Mouse (Mus musculus): Measurements from ENCODE around the gene Calm4. TPM values are rescaled to one million over a fixed set of nuclear protein-coding genes. Genes with fewer than 3 reads are reported as not detected.
"Not testable (repeated sequence)": the region's sequence is repeated elsewhere in the genome, so short reads cannot be mapped to it uniquely, and the experiment has no call there.

Gene Calm4
- not detected in 2 replicates for polyA plus RNA-seq (2015; fragmentation: Nextera tagmentation; extraction: Ambion mirVana)

DNA sequence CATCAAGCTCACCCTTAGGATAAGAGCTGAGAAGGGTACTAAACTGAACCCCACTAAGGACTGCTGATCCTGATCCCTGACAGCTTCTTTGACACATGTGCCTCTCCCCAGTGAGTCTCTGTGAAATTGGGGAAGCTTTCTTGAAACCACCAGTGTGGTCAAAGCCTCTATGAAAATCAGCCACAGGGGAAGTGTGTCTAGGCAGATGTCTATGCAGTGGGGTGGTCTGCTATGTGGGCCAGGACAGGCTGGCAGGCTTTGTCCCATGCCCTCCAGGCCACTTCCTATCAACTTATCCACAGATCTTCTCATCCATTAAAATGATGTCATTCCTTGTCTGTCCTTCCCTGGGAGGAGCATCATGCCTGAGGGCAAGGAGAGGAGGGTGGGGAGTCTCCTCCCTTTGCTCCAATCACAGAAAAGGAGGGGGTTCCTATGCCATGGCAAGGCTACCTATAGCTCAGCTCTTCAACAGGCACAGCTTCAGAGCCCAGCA, at the start of gene Calm4:
TSS of gene Calm4 (plus strand) at position 446 of the 496 bp plus-strand sequence.
- H3K4me2 ChIP-seq (ENCODE audit: low read depth, low read length); H3K27me3 ChIP-seq (ENCODE audit: insufficient read depth, low read length); H3K36me3 ChIP-seq (replicated peaks; ENCODE audit: insufficient read depth, low read length); H3K27ac ChIP-seq (ENCODE audit: low read depth); H3K4me1 ChIP-seq (ENCODE audit: insufficient read depth); ATAC-seq; H3K9ac ChIP-seq (replicated peaks); DNase-seq; H3K4me3 ChIP-seq (ENCODE audit: low read depth, low read length); H3K9me3 ChIP-seq (ENCODE audit: low read length): not testable (repeated sequence)

DNA sequence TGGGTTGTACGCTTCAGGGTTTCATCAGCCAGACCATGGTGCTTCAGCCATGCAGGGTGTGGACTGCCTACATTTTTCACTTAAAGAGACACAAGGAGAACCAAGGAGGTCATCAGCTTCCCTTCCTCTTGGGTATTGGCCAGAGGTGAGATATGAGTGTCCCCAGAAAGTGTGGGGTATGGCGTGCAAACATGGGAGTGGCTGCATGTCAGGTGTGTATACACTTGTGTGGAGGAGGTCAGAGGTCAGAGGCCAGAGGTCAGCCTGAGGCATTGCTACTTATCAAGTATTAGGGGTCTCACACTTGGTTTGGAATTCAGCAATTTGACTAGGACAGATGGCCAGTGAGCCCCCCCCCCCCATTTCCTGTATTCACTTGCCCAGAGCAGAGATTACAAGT, 49.0 kb upstream of the Calm4 start:
- no peak for ATAC-seq
- 79% methylated on average over 2 of the region's 2 CpGs for WGBS (ENCODE audit: insufficient replicate concordance)
- no peak overlapping the region for H3K4me3 ChIP-seq (ENCODE audit: low read depth, low read length)
- TF ChIP-seq EP300 (IDR thresholded peaks at IDR 0.05; ENCODE audit: low read depth) (no peak), CTCF (IDR thresholded peaks at IDR 0.05; ENCODE audit: low read depth) (no peak)
- H3K4me1 ChIP-seq (ENCODE audit: insufficient read depth), result no peaks in the 10 kb centered on the region
- no peak overlapping the region for H3K9ac ChIP-seq (replicated peaks)
- no peak overlapping the region for H3K27ac ChIP-seq (ENCODE audit: low read depth)
- H3K4me2 ChIP-seq (ENCODE audit: low read depth, low read length), result no peak overlapping the region
- no peaks in the 10 kb centered on the region for H3K27me3 ChIP-seq (ENCODE audit: insufficient read depth, low read length)
- H3K36me3 ChIP-seq (replicated peaks; ENCODE audit: insufficient read depth, low read length), result no peaks in the 10 kb centered on the region
- no peak for DNase-seq
- no peaks in the 10 kb centered on the region for H3K9me3 ChIP-seq (ENCODE audit: low read length)

DNA sequence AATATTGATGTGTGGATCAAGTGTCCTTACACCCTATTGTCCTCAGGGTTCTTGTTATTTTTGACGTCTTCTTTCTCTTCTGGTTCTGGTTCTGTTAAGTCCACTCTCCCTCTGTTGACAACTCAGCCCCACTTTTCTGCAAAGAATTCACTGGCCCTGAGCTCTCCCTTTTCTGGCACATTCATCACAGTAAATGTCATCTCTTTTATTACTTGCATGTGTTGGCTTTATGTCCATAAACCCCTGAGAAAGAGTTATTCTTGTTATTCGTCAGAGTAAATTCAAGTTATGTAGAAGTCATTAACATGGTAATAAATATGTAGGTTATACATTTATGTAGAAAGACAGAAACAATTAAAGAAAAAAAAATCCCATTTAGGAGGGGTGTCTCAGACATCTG, 48.0 kb upstream of the Calm4 start:
- TF ChIP-seq CTCF (IDR thresholded peaks at IDR 0.05; ENCODE audit: low read depth) (no peak), EP300 (IDR thresholded peaks at IDR 0.05; ENCODE audit: low read depth) (no peak)
- Histone ChIP-seq H3K27ac (ENCODE audit: low read depth) (no peak overlapping the region), H3K9ac (replicated peaks) (no peak overlapping the region), H3K4me2 (ENCODE audit: low read depth, low read length) (no peak overlapping the region), H3K9me3 (ENCODE audit: low read length) (no peaks in the 10 kb centered on the region), H3K4me1 (ENCODE audit: insufficient read depth) (no peaks in the 10 kb centered on the region), H3K27me3 (ENCODE audit: insufficient read depth, low read length) (no peaks in the 10 kb centered on the region), H3K4me3 (ENCODE audit: low read depth, low read length) (no peak overlapping the region), H3K36me3 (replicated peaks; ENCODE audit: insufficient read depth, low read length) (no peaks in the 10 kb centered on the region)
- ATAC-seq, result no peak
- 67% methylated on average over 2 of the region's 2 CpGs for WGBS (ENCODE audit: insufficient replicate concordance)
- no peak for DNase-seq

DNA sequence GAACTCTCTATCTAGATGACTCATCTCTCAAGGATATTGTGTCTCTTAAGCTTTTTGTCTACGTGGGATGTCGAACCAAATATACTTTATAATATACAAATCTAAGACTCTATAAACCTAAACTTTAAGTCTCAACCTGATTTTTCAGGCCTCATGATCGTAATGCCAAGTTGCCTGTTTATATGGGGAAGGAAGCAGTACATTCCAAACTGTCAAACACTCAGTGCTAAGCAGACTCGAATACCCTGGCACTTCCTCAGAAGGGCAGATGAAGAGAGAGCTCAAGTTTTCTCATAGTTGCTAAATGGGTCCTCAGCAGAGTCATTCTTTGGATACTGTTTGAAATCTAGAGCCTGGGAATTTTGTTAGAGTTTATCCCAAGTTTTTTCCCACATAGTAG, 40.9 kb upstream of the Calm4 start:
- H3K9ac ChIP-seq (replicated peaks), result no peak overlapping the region
- no peaks in the 10 kb centered on the region for H3K9me3 ChIP-seq (ENCODE audit: low read length)
- H3K4me1 ChIP-seq (ENCODE audit: insufficient read depth), result no peaks in the 10 kb centered on the region
- WGBS (ENCODE audit: insufficient replicate concordance), result 55% methylated on average over 4 of the region's 4 CpGs
- H3K4me3 ChIP-seq (ENCODE audit: low read depth, low read length), result no peak overlapping the region
- H3K27ac ChIP-seq (ENCODE audit: low read depth), result no peak overlapping the region
- DNase-seq (no peak), ATAC-seq (no peak)
- no peaks in the 10 kb centered on the region for H3K36me3 ChIP-seq (replicated peaks; ENCODE audit: insufficient read depth, low read length)
- no peak for TF ChIP-seq EP300 (IDR thresholded peaks at IDR 0.05; ENCODE audit: low read depth)
- TF ChIP-seq CTCF (IDR thresholded peaks at IDR 0.05; ENCODE audit: low read depth), result no peak
- no peak overlapping the region for H3K4me2 ChIP-seq (ENCODE audit: low read depth, low read length)
- H3K27me3 ChIP-seq (ENCODE audit: insufficient read depth, low read length), result no peaks in the 10 kb centered on the region

DNA sequence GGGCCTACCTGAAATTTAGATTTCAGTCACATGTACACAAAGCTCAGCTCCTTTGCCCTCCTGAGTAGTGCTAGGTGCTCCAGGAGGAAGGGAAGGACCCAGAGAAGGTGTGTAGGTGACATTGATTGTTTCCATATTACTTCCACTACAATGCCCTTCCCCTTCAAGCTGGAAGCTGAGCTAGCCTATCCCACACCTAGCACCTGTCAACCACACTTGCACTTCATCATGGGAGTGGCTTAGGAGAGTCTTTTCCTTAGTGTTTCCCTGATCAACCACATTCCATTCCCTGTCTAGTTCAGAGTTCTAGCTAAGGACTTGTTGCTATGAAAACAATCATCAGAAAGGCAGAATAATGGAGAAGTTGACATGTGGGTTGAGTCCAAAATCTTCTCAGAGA, 38.8 kb upstream of the Calm4 start:
- ATAC-seq (no peak), DNase-seq (no peak)
- H3K36me3 ChIP-seq (replicated peaks; ENCODE audit: insufficient read depth, low read length), result no peaks in the 10 kb centered on the region
- no peaks in the 10 kb centered on the region for H3K27me3 ChIP-seq (ENCODE audit: insufficient read depth, low read length)
- no peak overlapping the region for H3K4me3 ChIP-seq (ENCODE audit: low read depth, low read length)
- TF ChIP-seq EP300 (IDR thresholded peaks at IDR 0.05; ENCODE audit: low read depth) (no peak), CTCF (IDR thresholded peaks at IDR 0.05; ENCODE audit: low read depth) (no peak)
- H3K4me1 ChIP-seq (ENCODE audit: insufficient read depth), result no peaks in the 10 kb centered on the region
- H3K4me2 ChIP-seq (ENCODE audit: low read depth, low read length), result no peak overlapping the region
- no peak overlapping the region for H3K9ac ChIP-seq (replicated peaks)
- no peak overlapping the region for H3K27ac ChIP-seq (ENCODE audit: low read depth)
- no peaks in the 10 kb centered on the region for H3K9me3 ChIP-seq (ENCODE audit: low read length)

DNA sequence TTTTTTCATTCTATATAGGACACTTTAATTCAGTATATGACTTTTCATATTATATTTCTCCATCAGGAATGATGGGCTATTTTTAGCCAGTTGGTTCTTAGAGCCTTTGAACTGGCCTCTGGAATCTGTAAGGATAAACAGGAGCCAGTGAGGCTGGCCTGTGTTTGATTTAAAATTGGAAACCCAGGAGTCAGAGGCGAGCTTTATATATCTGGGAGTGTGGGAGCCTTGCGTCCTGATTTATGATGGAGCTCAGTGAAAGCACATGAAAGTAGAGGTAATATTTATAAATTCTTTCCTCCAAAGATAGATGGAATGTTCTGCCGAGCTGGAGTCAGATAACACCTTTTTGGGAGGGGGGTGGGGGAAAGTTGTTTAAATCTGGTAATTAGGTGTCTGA, 38.2 kb upstream of the Calm4 start:
- ATAC-seq, result no peak
- WGBS (ENCODE audit: insufficient replicate concordance), result 55% methylated on average over 3 of the region's 3 CpGs

DNA sequence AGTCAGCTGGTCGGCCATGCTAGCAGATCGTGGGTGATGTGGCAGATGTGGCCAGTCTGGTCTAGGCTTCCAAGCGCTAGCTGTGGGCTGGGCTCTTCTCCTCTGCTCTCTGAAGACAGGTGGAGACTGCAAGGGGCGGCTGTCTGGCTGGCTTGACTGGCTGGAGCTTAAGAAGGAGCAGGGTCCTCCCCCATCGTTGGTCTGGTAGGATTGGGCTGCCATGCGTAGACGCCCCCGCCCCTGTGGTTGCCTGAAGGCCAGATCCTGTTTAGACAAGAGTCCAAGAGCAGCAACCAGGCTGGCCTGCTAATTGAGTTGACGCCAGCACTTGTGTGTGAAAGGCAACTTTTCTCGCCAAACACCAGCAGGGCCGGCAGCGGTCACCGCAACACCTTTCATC, 33.4 kb upstream of the Calm4 start, which contains the start of gene Calml3:
TSS of gene Calml3 (minus strand) at position 131 of the 400 bp plus-strand sequence.
- ATAC-seq (no peak), DNase-seq (no peak)
- Histone ChIP-seq H3K4me3 (ENCODE audit: low read depth, low read length) (no peak within 1 kb of the TSS), H3K27me3 (ENCODE audit: insufficient read depth, low read length) (no peaks in the 10 kb centered on the region), H3K4me2 (ENCODE audit: low read depth, low read length) (no peak within 1 kb of the TSS), H3K36me3 (replicated peaks; ENCODE audit: insufficient read depth, low read length) (no peaks in the 10 kb centered on the region), H3K9me3 (ENCODE audit: low read length) (no peaks in the 10 kb centered on the region), H3K27ac (ENCODE audit: low read depth) (no peak within 1 kb of the TSS), H3K9ac (replicated peaks) (no peak within 1 kb of the TSS), H3K4me1 (ENCODE audit: insufficient read depth) (0 out of 2 replicates have a peak, but pooled peaks cover 6% of the 10 kb centered on the region)
- TF ChIP-seq EP300 (IDR thresholded peaks at IDR 0.05; ENCODE audit: low read depth) (no peak), CTCF (IDR thresholded peaks at IDR 0.05; ENCODE audit: low read depth) (no peak)
- WGBS (ENCODE audit: insufficient replicate concordance), result 77% methylated on average over 13 of the region's 13 CpGs

More for the DNA sequence above, 38.2 kb upstream of the Calm4 start:
- no peak overlapping the region for H3K4me3 ChIP-seq (ENCODE audit: low read depth, low read length)
- no peak for DNase-seq
- H3K4me2 ChIP-seq (ENCODE audit: low read depth, low read length), result no peak overlapping the region
- H3K9me3 ChIP-seq (ENCODE audit: low read length), result no peaks in the 10 kb centered on the region
- H3K27ac ChIP-seq (ENCODE audit: low read depth), result no peak overlapping the region
- H3K9ac ChIP-seq (replicated peaks), result no peak overlapping the region
- H3K36me3 ChIP-seq (replicated peaks; ENCODE audit: insufficient read depth, low read length), result no peaks in the 10 kb centered on the region
- H3K27me3 ChIP-seq (ENCODE audit: insufficient read depth, low read length), result no peaks in the 10 kb centered on the region
- TF ChIP-seq EP300 (IDR thresholded peaks at IDR 0.05; ENCODE audit: low read depth), result no peak
- H3K4me1 ChIP-seq (ENCODE audit: insufficient read depth), result no peaks in the 10 kb centered on the region
